Mouse (Mus musculus): ENCODE measurements around the gene Rabep1. TPM values are rescaled to one million over a fixed set of nuclear protein-coding genes. Genes with fewer than 3 reads are reported as not detected.
A peak's percentile ranks its signal among the peaks of the same experiment; 100 is the strongest.

Gene Rabep1
- polyA plus RNA-seq, 1 experiment from 2014 or later: 25.7 TPM

DNA sequence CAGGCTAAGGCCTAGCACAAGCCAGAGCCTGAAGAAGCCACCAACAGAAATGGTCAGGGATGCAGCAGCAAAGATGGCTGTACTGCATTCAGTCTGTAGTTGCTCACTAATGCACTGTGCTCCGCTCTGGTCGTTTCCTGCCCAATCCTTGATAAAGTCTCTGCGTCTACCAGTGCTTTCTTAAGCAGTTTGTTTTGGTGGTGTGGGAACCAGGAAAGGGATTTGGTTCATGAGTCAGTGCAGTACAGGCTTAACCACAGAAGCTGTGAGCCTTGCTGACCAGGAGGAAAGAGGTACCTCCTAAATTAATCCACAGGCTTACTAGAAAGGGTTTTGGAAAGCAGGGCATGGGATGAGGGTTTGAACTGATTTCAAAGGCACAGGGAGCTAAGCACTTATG is 36.5 kb upstream of the Rabep1 start:
- DNase-seq (ENCODE audit: low spot score) (no peak), ATAC-seq (replicated peaks; ENCODE audit: low FRiP score) (no peak)
- Histone ChIP-seq H3K9ac (ENCODE audit: low read depth, low read length) (no peak overlapping the region), H3K36me3 (ENCODE audit: control insufficient read depth, insufficient read depth, low read length) (no peaks in the 10 kb centered on the region), H3K4me1 (replicated peaks; ENCODE audit: control insufficient read depth, insufficient read depth, low read length) (no peaks in the 10 kb centered on the region), H3K27ac (ENCODE audit: low read depth, low read length) (no peak overlapping the region), H3K27me3 (replicated peaks; ENCODE audit: control insufficient read depth, insufficient read depth, low read length) (no peaks in the 10 kb centered on the region), H3K4me3 (ENCODE audit: low read depth, low read length) (no peak overlapping the region), H3K9me3 (ENCODE audit: control insufficient read depth, low read length) (no peaks in the 10 kb centered on the region), H3K4me2 (no peak overlapping the region)
- WGBS: 48% methylated on average over 3 of the region's 3 CpGs

DNA sequence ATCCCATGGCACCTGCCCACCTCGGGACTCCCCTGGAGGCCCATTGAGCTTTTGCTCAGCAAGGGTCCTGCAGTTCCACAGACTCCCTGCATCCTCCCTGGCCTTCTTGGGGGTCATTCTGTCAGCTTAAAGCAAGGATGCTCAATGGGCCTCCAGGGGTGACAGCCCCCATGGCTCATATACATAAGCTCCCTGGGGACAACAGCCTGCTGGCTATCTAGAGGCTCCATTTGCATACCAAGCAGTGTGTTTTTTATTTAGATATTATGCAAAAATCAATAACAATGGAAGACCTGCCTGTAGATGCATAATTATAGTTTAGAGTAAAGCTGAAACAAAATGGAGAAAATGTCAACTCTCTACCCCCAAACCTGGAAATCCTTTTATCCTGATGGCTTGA is 35.6 kb upstream of the Rabep1 start:
- Histone ChIP-seq H3K27ac (ENCODE audit: low read depth, low read length) (no peak overlapping the region), H3K4me2 (no peak overlapping the region), H3K9ac (ENCODE audit: low read depth, low read length) (no peak overlapping the region), H3K4me1 (replicated peaks; ENCODE audit: control insufficient read depth, insufficient read depth, low read length) (no peaks in the 10 kb centered on the region), H3K4me3 (ENCODE audit: low read depth, low read length) (no peak overlapping the region), H3K27me3 (replicated peaks; ENCODE audit: control insufficient read depth, insufficient read depth, low read length) (no peaks in the 10 kb centered on the region), H3K9me3 (ENCODE audit: control insufficient read depth, low read length) (no peaks in the 10 kb centered on the region), H3K36me3 (ENCODE audit: control insufficient read depth, insufficient read depth, low read length) (no peaks in the 10 kb centered on the region)
- DNase-seq (ENCODE audit: low spot score): no peak
- 50% methylated on average over 1 of the region's 1 CpGs for WGBS
- ATAC-seq (replicated peaks; ENCODE audit: low FRiP score): no peak

DNA sequence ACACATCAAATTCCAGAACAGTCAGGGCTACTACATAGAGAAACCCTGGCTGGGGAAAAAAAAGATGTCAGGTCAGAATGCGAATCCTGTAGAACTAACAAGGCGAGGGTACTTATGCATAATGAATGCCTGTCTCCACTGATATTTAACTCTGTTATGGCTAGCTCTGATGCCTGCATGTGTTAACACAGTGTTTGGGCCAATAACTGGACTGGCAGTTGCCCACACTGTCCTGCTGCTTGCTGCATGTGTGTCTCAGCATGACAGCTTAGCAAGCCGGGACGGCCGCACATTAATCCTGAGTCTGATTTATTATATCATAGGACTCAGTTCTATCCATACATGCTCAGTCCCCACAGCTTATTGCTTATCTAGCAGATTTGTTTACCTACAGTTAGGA is 33.5 kb upstream of the Rabep1 start:
- H3K4me3 ChIP-seq (ENCODE audit: low read depth, low read length): no peak overlapping the region
- no peak overlapping the region for H3K9ac ChIP-seq (ENCODE audit: low read depth, low read length)
- H3K27me3 ChIP-seq (replicated peaks; ENCODE audit: control insufficient read depth, insufficient read depth, low read length): no peaks in the 10 kb centered on the region
- no peaks in the 10 kb centered on the region for H3K4me1 ChIP-seq (replicated peaks; ENCODE audit: control insufficient read depth, insufficient read depth, low read length)
- DNase-seq (ENCODE audit: low spot score): no peak
- WGBS: 85% methylated on average over 5 of the region's 5 CpGs
- H3K4me2 ChIP-seq: no peak overlapping the region
- H3K27ac ChIP-seq (ENCODE audit: low read depth, low read length): no peak overlapping the region
- ATAC-seq (replicated peaks; ENCODE audit: low FRiP score): no peak
- no peaks in the 10 kb centered on the region for H3K9me3 ChIP-seq (ENCODE audit: control insufficient read depth, low read length)
- no peaks in the 10 kb centered on the region for H3K36me3 ChIP-seq (ENCODE audit: control insufficient read depth, insufficient read depth, low read length)

DNA sequence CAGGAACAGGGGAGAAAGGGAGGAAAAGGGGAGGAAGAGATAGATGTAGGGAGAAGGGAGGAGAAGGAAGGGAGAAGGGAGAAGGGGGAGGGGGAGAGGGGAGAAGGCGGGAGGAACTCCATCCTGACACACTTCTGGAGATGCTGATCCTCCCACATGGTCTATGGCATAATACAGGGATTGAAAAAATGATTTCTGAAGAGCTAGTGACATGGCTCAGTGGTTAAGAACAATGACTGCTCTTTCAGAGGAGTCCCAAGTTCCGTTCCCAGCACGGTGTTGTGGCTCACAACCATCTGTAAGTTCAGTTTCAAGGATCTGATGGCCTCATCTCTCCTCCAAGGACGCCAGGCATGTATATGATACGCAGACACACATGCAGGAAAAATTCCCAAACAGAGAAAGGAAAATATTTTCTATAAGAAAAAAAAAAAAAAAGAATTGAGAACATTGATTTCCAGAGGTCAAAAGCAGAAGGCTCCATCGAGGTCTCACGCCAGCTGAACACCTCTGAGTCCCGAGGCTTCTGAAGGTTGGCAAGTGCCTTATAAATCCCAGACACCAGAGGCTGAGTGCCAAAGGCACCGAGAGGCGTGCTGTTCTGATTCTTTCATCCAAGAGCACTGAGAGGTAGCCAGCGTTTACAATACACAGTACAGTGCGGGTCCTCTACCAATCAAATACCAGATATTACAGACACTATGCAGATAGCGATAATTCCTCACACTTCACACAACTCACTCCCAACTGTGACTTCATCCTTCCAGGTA is 32.9 kb upstream of the Rabep1 start:
- ATAC-seq (replicated peaks; ENCODE audit: low FRiP score) (no peak), DNase-seq (ENCODE audit: low spot score) (no peak)
- H3K27ac ChIP-seq (ENCODE audit: low read depth, low read length): no peak overlapping the region
- H3K9me3 ChIP-seq (ENCODE audit: control insufficient read depth, low read length): no peaks in the 10 kb centered on the region
- no peaks in the 10 kb centered on the region for H3K36me3 ChIP-seq (ENCODE audit: control insufficient read depth, insufficient read depth, low read length)
- H3K9ac ChIP-seq (ENCODE audit: low read depth, low read length): no peak overlapping the region
- no peak overlapping the region for H3K4me3 ChIP-seq (ENCODE audit: low read depth, low read length)
- H3K4me1 ChIP-seq (replicated peaks; ENCODE audit: control insufficient read depth, insufficient read depth, low read length): no peaks in the 10 kb centered on the region
- no peak overlapping the region for H3K4me2 ChIP-seq
- H3K27me3 ChIP-seq (replicated peaks; ENCODE audit: control insufficient read depth, insufficient read depth, low read length): no peaks in the 10 kb centered on the region
- 75% methylated on average over 13 of the region's 13 CpGs for WGBS

DNA sequence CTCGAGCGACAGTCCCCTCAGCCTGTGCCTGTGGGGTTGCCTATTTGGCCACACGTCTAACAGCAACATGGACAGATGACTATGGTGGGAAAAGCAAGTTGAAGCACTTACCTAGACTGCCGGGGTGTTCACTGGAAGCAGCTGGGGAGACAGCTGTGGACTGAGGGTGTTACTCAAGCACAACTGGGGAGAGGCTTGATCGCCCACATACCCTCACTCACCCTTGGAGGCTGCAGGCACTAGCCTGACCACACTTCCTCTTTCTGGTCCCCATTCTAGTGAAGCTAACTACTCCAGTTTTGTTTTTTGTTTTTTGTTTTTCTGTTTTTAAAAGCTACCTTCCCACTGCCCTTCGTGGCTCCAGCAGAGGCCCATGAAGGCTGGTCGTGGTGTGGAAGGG is 32.2 kb upstream of the Rabep1 start, which contains the start of gene Scimp:
Scimp (minus strand) TSS at position 222 of the 400 bp plus-strand sequence.
- DNase-seq (ENCODE audit: low spot score) (no peak), ATAC-seq (replicated peaks; ENCODE audit: low FRiP score) (no peak)
- 58% methylated on average over 7 of the region's 7 CpGs for WGBS
- H3K27me3 ChIP-seq (replicated peaks; ENCODE audit: control insufficient read depth, insufficient read depth, low read length): no peaks in the 10 kb centered on the region
- H3K36me3 ChIP-seq (ENCODE audit: control insufficient read depth, insufficient read depth, low read length): no peaks in the 10 kb centered on the region
- no peak within 1 kb of the TSS for H3K4me3 ChIP-seq (ENCODE audit: low read depth, low read length)
- no peak within 1 kb of the TSS for H3K4me2 ChIP-seq
- no peak within 1 kb of the TSS for H3K9ac ChIP-seq (ENCODE audit: low read depth, low read length)
- H3K27ac ChIP-seq (ENCODE audit: low read depth, low read length): no peak within 1 kb of the TSS
- no peaks in the 10 kb centered on the region for H3K9me3 ChIP-seq (ENCODE audit: control insufficient read depth, low read length)
- H3K4me1 ChIP-seq (replicated peaks; ENCODE audit: control insufficient read depth, insufficient read depth, low read length): no peaks in the 10 kb centered on the region

DNA sequence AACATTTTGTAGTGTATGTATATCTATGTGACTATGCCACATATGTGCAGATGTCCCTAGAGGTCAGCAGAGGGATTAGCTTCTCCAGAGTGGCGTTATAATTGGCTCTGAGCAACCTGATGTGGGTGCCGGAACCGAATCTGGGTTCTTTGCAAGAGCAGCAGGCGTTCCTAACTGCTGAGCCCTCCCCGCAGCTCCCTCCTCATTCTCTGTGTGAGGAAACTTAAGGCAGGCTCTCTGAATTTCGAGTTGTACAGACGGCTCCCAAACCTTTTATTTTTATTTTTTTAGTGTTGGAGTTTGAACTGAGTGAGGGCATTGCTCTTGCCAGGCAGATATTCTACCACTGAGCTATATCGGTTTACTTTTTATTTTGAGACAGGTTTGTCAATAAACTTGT is 29.5 kb upstream of the Rabep1 start:
- WGBS: 79% methylated on average over 8 of the region's 8 CpGs
- Histone ChIP-seq H3K36me3 (ENCODE audit: control insufficient read depth, insufficient read depth, low read length) (no peaks in the 10 kb centered on the region), H3K4me1 (replicated peaks; ENCODE audit: control insufficient read depth, insufficient read depth, low read length) (no peaks in the 10 kb centered on the region), H3K9ac (ENCODE audit: low read depth, low read length) (no peak overlapping the region), H3K27me3 (replicated peaks; ENCODE audit: control insufficient read depth, insufficient read depth, low read length) (no peaks in the 10 kb centered on the region), H3K9me3 (ENCODE audit: control insufficient read depth, low read length) (no peaks in the 10 kb centered on the region), H3K4me2 (no peak overlapping the region), H3K27ac (ENCODE audit: low read depth, low read length) (no peak overlapping the region), H3K4me3 (ENCODE audit: low read depth, low read length) (no peak overlapping the region)
- DNase-seq (ENCODE audit: low spot score) (no peak), ATAC-seq (replicated peaks; ENCODE audit: low FRiP score) (no peak)

DNA sequence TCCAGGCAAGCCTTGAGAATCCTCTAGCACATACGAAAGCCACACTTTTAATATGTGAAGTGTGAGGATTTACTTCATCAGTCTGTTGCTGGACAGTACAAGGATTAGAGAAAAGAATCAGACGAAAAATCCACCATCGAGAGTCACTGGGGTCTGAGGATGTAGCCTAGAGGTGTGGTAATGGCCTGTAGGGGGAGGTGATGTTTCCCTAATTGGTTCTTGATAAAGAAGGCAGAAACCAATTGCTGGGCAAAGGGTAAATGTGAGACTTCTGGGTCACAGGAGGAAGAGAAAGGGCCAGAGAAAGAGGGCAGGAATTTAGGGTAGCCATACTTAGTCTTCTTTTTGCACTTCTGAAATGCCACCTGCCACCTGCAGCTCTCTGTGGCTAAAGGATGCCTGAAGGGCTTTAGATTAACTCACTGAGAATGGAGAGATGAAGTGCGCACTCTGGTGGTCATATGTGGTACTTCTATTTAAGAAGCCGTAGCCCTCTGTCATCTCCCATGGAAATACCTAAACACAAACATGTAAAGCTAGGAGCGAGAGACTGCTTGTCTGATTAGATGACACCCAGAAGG is 29.0 kb upstream of the Rabep1 start:
- no peaks in the 10 kb centered on the region for H3K4me1 ChIP-seq (replicated peaks; ENCODE audit: control insufficient read depth, insufficient read depth, low read length)
- WGBS: 25% methylated on average over 6 of the region's 6 CpGs
- no peaks in the 10 kb centered on the region for H3K27me3 ChIP-seq (replicated peaks; ENCODE audit: control insufficient read depth, insufficient read depth, low read length)
- DNase-seq (ENCODE audit: low spot score) (peak; percentile 44), ATAC-seq (replicated peaks; ENCODE audit: low FRiP score) (no peak)
- H3K27ac ChIP-seq (ENCODE audit: low read depth, low read length): no peak overlapping the region
- H3K9ac ChIP-seq (ENCODE audit: low read depth, low read length): no peak overlapping the region
- H3K36me3 ChIP-seq (ENCODE audit: control insufficient read depth, insufficient read depth, low read length): no peaks in the 10 kb centered on the region
- H3K9me3 ChIP-seq (ENCODE audit: control insufficient read depth, low read length): no peaks in the 10 kb centered on the region
- H3K4me2 ChIP-seq: no peak overlapping the region
- no peak overlapping the region for H3K4me3 ChIP-seq (ENCODE audit: low read depth, low read length)

DNA sequence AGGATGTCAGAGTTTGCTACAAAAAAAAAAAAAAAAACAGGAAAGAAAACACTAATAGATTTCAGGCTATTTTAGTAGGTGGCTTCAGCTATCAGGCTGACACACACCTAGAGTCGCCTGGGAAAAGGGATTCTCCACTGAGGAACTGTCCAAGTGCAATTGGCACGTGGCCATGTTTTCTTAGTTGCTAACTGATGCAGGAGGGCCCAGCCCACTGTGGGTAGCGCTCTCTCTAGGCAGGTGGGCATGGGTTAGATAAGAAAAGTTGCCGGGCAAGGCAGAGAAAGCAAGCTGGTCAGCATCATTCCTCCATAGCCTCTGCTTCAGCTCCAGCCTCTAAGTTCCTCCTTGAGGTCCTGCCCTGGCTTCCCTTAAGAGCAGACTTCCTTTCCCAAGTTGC is 27.8 kb upstream of the Rabep1 start:
- Histone ChIP-seq H3K9ac (ENCODE audit: low read depth, low read length) (no peak overlapping the region), H3K27me3 (replicated peaks; ENCODE audit: control insufficient read depth, insufficient read depth, low read length) (no peaks in the 10 kb centered on the region), H3K36me3 (ENCODE audit: control insufficient read depth, insufficient read depth, low read length) (no peaks in the 10 kb centered on the region), H3K4me2 (no peak overlapping the region), H3K27ac (ENCODE audit: low read depth, low read length) (no peak overlapping the region), H3K9me3 (ENCODE audit: control insufficient read depth, low read length) (no peaks in the 10 kb centered on the region), H3K4me1 (replicated peaks; ENCODE audit: control insufficient read depth, insufficient read depth, low read length) (no peaks in the 10 kb centered on the region), H3K4me3 (ENCODE audit: low read depth, low read length) (no peak overlapping the region)
- no peak for ATAC-seq (replicated peaks; ENCODE audit: low FRiP score)
- WGBS: 68% methylated on average over 4 of the region's 4 CpGs
- DNase-seq (ENCODE audit: low spot score): no peak

DNA sequence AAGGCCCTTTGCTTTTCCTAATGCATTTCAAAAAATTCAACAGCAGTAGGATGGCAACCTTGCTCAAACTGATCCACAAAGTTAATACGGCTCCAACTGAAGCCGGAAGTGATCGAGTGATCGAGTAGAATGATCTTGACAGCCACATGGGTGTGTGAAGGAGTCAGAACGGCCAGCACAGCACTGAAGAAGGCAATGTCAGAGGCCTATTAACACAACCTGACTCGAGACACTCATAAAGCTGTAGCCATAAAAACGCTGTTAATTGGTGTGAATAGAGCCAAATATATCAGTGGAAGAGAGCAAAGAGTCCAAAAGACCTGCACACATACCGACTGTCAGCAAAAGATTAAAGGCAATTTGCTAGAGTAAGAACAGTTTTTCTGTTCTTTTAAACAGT is 24.5 kb upstream of the Rabep1 start:
- Histone ChIP-seq H3K9me3 (ENCODE audit: control insufficient read depth, low read length) (no peaks in the 10 kb centered on the region), H3K4me3 (ENCODE audit: low read depth, low read length) (no peak overlapping the region), H3K4me1 (replicated peaks; ENCODE audit: control insufficient read depth, insufficient read depth, low read length) (peaks cover 3% of the 10 kb centered on the region; the same call in 1 of the 2 replicates), H3K4me2 (no peak overlapping the region), H3K27ac (ENCODE audit: low read depth, low read length) (no peak overlapping the region), H3K27me3 (replicated peaks; ENCODE audit: control insufficient read depth, insufficient read depth, low read length) (no peaks in the 10 kb centered on the region; the same call in 1 of the 2 replicates), H3K9ac (ENCODE audit: low read depth, low read length) (no peak overlapping the region), H3K36me3 (ENCODE audit: control insufficient read depth, insufficient read depth, low read length) (no peaks in the 10 kb centered on the region)
- no peak for ATAC-seq (replicated peaks; ENCODE audit: low FRiP score)
- 80% methylated on average over 8 of the region's 8 CpGs for WGBS
- no peak for DNase-seq (ENCODE audit: low spot score)
